Mouse (Mus musculus): ENCODE results near the gene Pik3ap1. TPM values are rescaled to one million over a fixed set of nuclear protein-coding genes. Genes with fewer than 3 reads are reported as not detected.

Gene Pik3ap1
- polyA plus RNA-seq, 1 experiment from 2014 or later = 2.9 TPM

- Histone ChIP-seq H3K27ac (no peak overlapping the region), H3K27me3 (no peaks in the 10 kb centered on the region), H3K9ac (no peak overlapping the region), H3K4me1 (peaks cover 13% of the 10 kb centered on the region), H3K36me3 (no peaks in the 10 kb centered on the region), H3K4me2 (replicated peaks) (no peak overlapping the region), H3K4me3 (no peak overlapping the region), H3K9me3 (replicated peaks) (no peaks in the 10 kb centered on the region)
- no peak for ATAC-seq (ENCODE audit: low FRiP score)
- WGBS = 90% methylated on average over 6 of the region's 6 CpGs
Measured at GRCm38 (mm10) chr19:41342592-41343090, 42.3 kb downstream of the Pik3ap1 start.

- no peak overlapping the region for H3K27ac ChIP-seq
- no peak overlapping the region for H3K4me2 ChIP-seq (replicated peaks)
- whole genome bisulfite sequencing = 84% methylated on average over 5 of the region's 5 CpGs
- no peaks in the 10 kb centered on the region for H3K27me3 ChIP-seq
- no peak for ATAC-seq (ENCODE audit: low FRiP score)
- no peaks in the 10 kb centered on the region for H3K36me3 ChIP-seq
- no peak overlapping the region for H3K9ac ChIP-seq
- peaks cover 13% of the 10 kb centered on the region for H3K4me1 ChIP-seq
- no peak overlapping the region for H3K4me3 ChIP-seq
- no peaks in the 10 kb centered on the region for H3K9me3 ChIP-seq (replicated peaks)
Measured at GRCm38 (mm10) chr19:41341677-41342076, 43.2 kb downstream of the Pik3ap1 start.

- H3K9me3 ChIP-seq (replicated peaks) = no peaks in the 10 kb centered on the region
- no peaks in the 10 kb centered on the region for H3K36me3 ChIP-seq
- 66% methylated on average over 21 of the region's 21 CpGs for WGBS
- H3K27ac ChIP-seq = no peak overlapping the region
- no peak overlapping the region for H3K4me2 ChIP-seq (replicated peaks)
- H3K4me3 ChIP-seq = no peak overlapping the region
- no peak for ATAC-seq (ENCODE audit: low FRiP score)
- no peaks in the 10 kb centered on the region for H3K27me3 ChIP-seq
- no peak overlapping the region for H3K9ac ChIP-seq
- H3K4me1 ChIP-seq = no peaks in the 10 kb centered on the region
Measured at GRCm38 (mm10) chr19:41339020-41339836, 45.7 kb downstream of the Pik3ap1 start.

GRCm38 (mm10) chr19:41338379-41338778, 46.5 kb downstream of the Pik3ap1 start:
- Histone ChIP-seq H3K27me3 (no peaks in the 10 kb centered on the region), H3K4me2 (replicated peaks) (no peak overlapping the region), H3K9ac (no peak overlapping the region), H3K36me3 (no peaks in the 10 kb centered on the region), H3K9me3 (replicated peaks) (no peaks in the 10 kb centered on the region), H3K27ac (no peak overlapping the region), H3K4me3 (no peak overlapping the region), H3K4me1 (no peaks in the 10 kb centered on the region)
- 85% methylated on average over 6 of the region's 6 CpGs for WGBS
- ATAC-seq (ENCODE audit: low FRiP score) = no peak

- Histone ChIP-seq H3K4me2 (replicated peaks) (no peak overlapping the region), H3K4me3 (no peak overlapping the region), H3K4me1 (no peaks in the 10 kb centered on the region; the same call in 1 of the 2 replicates), H3K9ac (no peak overlapping the region), H3K27ac (no peak overlapping the region), H3K36me3 (no peaks in the 10 kb centered on the region), H3K27me3 (no peaks in the 10 kb centered on the region), H3K9me3 (replicated peaks) (no peaks in the 10 kb centered on the region)
- 88% methylated on average over 3 of the region's 3 CpGs for WGBS
- no peak for ATAC-seq (ENCODE audit: low FRiP score)
Measured at GRCm38 (mm10) chr19:41335721-41336120, 49.2 kb downstream of the Pik3ap1 start.

GRCm38 (mm10) chr19:41332986-41333385, 51.9 kb downstream of the Pik3ap1 start:
- ATAC-seq (ENCODE audit: low FRiP score) = no peak
- no peaks in the 10 kb centered on the region for H3K27me3 ChIP-seq
- no peak overlapping the region for H3K4me3 ChIP-seq
- H3K9ac ChIP-seq = no peak overlapping the region
- no peaks in the 10 kb centered on the region for H3K9me3 ChIP-seq (replicated peaks)
- no peaks in the 10 kb centered on the region; the same call in 1 of the 2 replicates for H3K4me1 ChIP-seq
- no peaks in the 10 kb centered on the region for H3K36me3 ChIP-seq
- no peak overlapping the region for H3K4me2 ChIP-seq (replicated peaks)
- no peak overlapping the region for H3K27ac ChIP-seq
- WGBS = 90% methylated on average over 8 of the region's 8 CpGs

- Histone ChIP-seq H3K4me3 (no peak overlapping the region), H3K9me3 (replicated peaks) (no peaks in the 10 kb centered on the region), H3K36me3 (no peaks in the 10 kb centered on the region), H3K27ac (no peak overlapping the region), H3K4me2 (replicated peaks) (no peak overlapping the region), H3K4me1 (no peaks in the 10 kb centered on the region; the same call in 1 of the 2 replicates), H3K9ac (no peak overlapping the region), H3K27me3 (no peaks in the 10 kb centered on the region)
- WGBS = 89% methylated on average over 12 of the region's 12 CpGs
- no peak for ATAC-seq (ENCODE audit: low FRiP score)
Measured at GRCm38 (mm10) chr19:41332228-41332627, 52.7 kb downstream of the Pik3ap1 start.

GRCm38 (mm10) chr19:41330401-41330800, 54.5 kb downstream of the Pik3ap1 start:
- H3K9me3 ChIP-seq (replicated peaks) = no peaks in the 10 kb centered on the region

GRCm38 (mm10) chr19:41329961-41330360, 54.9 kb downstream of the Pik3ap1 start:
- H3K4me3 ChIP-seq = no peak overlapping the region
- H3K9me3 ChIP-seq (replicated peaks) = no peaks in the 10 kb centered on the region
- no peak overlapping the region for H3K4me2 ChIP-seq (replicated peaks)
- no peak overlapping the region for H3K9ac ChIP-seq
- H3K27ac ChIP-seq = no peak overlapping the region
- 93% methylated on average over 7 of the region's 7 CpGs for WGBS
- H3K27me3 ChIP-seq = no peaks in the 10 kb centered on the region
- H3K4me1 ChIP-seq = no peaks in the 10 kb centered on the region; the same call in 1 of the 2 replicates
- ATAC-seq (ENCODE audit: low FRiP score) = no peak
- no peaks in the 10 kb centered on the region for H3K36me3 ChIP-seq

More at GRCm38 (mm10) chr19:41330401-41330800, 54.5 kb downstream of the Pik3ap1 start:
- WGBS = 55% methylated on average over 7 of the region's 7 CpGs
- no peaks in the 10 kb centered on the region; the same call in 1 of the 2 replicates for H3K4me1 ChIP-seq
- H3K4me3 ChIP-seq = no peak overlapping the region
- no peaks in the 10 kb centered on the region for H3K27me3 ChIP-seq
- ATAC-seq (ENCODE audit: low FRiP score) = no peak
- no peak overlapping the region for H3K9ac ChIP-seq
- H3K4me2 ChIP-seq (replicated peaks) = no peak overlapping the region
- no peak overlapping the region for H3K27ac ChIP-seq
- H3K36me3 ChIP-seq = no peaks in the 10 kb centered on the region

- ATAC-seq (ENCODE audit: low FRiP score) = no peak
- Histone ChIP-seq H3K4me2 (replicated peaks) (no peak overlapping the region), H3K4me1 (no peaks in the 10 kb centered on the region; the same call in 1 of the 2 replicates), H3K36me3 (no peaks in the 10 kb centered on the region), H3K9me3 (replicated peaks) (no peaks in the 10 kb centered on the region), H3K9ac (no peak overlapping the region), H3K4me3 (no peak overlapping the region), H3K27me3 (no peaks in the 10 kb centered on the region), H3K27ac (no peak overlapping the region)
- WGBS = 74% methylated on average over 9 of the region's 9 CpGs
Measured at GRCm38 (mm10) chr19:41328743-41329142, 56.2 kb downstream of the Pik3ap1 start.

GRCm38 (mm10) chr19:41323813-41324212, 61.1 kb downstream of the Pik3ap1 start:
- H3K4me3 ChIP-seq = no peak overlapping the region
- ATAC-seq (ENCODE audit: low FRiP score) = no peak
- H3K4me2 ChIP-seq (replicated peaks) = no peak overlapping the region
- H3K4me1 ChIP-seq = no peaks in the 10 kb centered on the region
- no peaks in the 10 kb centered on the region for H3K36me3 ChIP-seq
- H3K9me3 ChIP-seq (replicated peaks) = no peaks in the 10 kb centered on the region
- no peak overlapping the region for H3K27ac ChIP-seq
- H3K9ac ChIP-seq = no peak overlapping the region
- H3K27me3 ChIP-seq = no peaks in the 10 kb centered on the region

GRCm38 (mm10) chr19:41323125-41323524, 61.8 kb downstream of the Pik3ap1 start:
- no peaks in the 10 kb centered on the region for H3K4me1 ChIP-seq
- no peak overlapping the region for H3K27ac ChIP-seq
- H3K36me3 ChIP-seq = no peaks in the 10 kb centered on the region
- no peak overlapping the region for H3K4me3 ChIP-seq
- no peaks in the 10 kb centered on the region for H3K27me3 ChIP-seq
- no peak overlapping the region for H3K4me2 ChIP-seq (replicated peaks)
- WGBS = 93% methylated on average over 4 of the region's 4 CpGs
- no peak for ATAC-seq (ENCODE audit: low FRiP score)
- H3K9ac ChIP-seq = no peak overlapping the region
- no peaks in the 10 kb centered on the region for H3K9me3 ChIP-seq (replicated peaks)

GRCm38 (mm10) chr19:41321149-41321548, 63.8 kb downstream of the Pik3ap1 start:
- no peak for ATAC-seq (ENCODE audit: low FRiP score)
- H3K9ac ChIP-seq = no peak overlapping the region
- no peaks in the 10 kb centered on the region for H3K9me3 ChIP-seq (replicated peaks)
- H3K4me3 ChIP-seq = no peak overlapping the region
- H3K27ac ChIP-seq = no peak overlapping the region
- peaks cover 4% of the 10 kb centered on the region; the same call in 1 of the 2 replicates for H3K27me3 ChIP-seq
- no peaks in the 10 kb centered on the region for H3K36me3 ChIP-seq
- no peak overlapping the region for H3K4me2 ChIP-seq (replicated peaks)
- 87% methylated on average over 4 of the region's 4 CpGs for WGBS
- no peaks in the 10 kb centered on the region; the same call in 1 of the 2 replicates for H3K4me1 ChIP-seq

All from hindbrain, embryonic 12.5 days (tissue).